Mouse (Mus musculus): ENCODE results near the gene Osbpl5. TPM values are rescaled to one million over a fixed set of nuclear protein-coding genes. Genes with fewer than 3 reads are reported as not detected.
"Not testable (repeated sequence)": the region's sequence is repeated elsewhere in the genome, so short reads cannot be mapped to it uniquely, and the experiment has no call there.

Osbpl5 gene
- polyA plus RNA-seq, 1 experiment = 23.1 TPM

DNA sequence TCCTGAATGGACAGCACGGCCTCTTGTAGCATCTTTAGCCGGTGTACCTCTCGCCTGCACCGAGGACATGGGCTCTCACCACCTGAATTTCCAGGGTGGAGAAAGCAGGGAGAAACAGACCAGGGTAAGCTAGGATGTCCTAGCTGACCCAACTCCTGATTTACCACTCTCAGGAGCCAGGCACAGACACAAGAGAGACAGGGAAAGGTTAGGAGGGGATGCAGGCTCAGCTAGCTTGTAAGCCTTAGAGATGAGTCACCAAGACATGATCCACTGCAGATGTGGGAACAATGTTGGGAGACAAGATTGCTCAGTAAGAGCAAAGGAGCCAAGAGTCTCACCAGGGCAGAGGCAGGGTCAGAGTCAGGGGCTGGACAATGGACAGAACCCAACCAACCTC lies 64.9 kb downstream of the Osbpl5 start:
- 95% methylated on average over 4 of the region's 4 CpGs for WGBS
- Histone ChIP-seq H3K4me1 (ENCODE audit: control insufficient read depth, insufficient read depth, insufficient read length, low read length) (no peaks in the 10 kb centered on the region), H3K36me3 (ENCODE audit: control insufficient read depth, insufficient read depth, low read length) (peaks cover 34% of the 10 kb centered on the region), H3K27me3 (ENCODE audit: control insufficient read depth, insufficient read depth, low read length) (no peaks in the 10 kb centered on the region), H3K4me3 (ENCODE audit: low read depth, low read length) (no peak overlapping the region), H3K27ac (ENCODE audit: insufficient read depth, low read depth, low read length) (no peak overlapping the region)
- no peak for TF ChIP-seq CTCF (IDR thresholded peaks at IDR 0.05; ENCODE audit: extremely low read depth, insufficient read length, insufficient replicate concordance, low read depth, low read length)
- no peak for TF ChIP-seq POLR2A (IDR thresholded peaks at IDR 0.05; ENCODE audit: low read depth, low read length)

DNA sequence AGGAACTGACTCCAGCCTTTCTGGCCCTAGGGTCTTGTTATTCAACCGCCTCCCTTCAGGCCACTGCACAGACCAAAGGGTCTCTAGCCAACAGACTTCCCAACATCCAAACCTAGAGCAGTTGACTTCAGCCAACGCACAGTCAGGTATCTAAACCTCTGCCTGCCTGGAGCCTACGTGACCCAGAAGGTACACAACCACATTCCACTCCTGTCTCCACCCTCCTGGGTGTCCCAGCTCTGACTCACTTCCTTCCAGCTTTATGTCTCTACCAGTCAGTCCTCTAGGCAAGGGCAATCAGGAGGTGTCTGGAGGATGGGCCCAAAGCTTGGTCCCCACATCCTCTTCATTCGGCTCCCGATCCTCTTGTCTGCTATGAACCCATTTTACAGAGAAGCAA lies 65.6 kb downstream of the Osbpl5 start:
- no peaks in the 10 kb centered on the region for H3K27me3 ChIP-seq (ENCODE audit: control insufficient read depth, insufficient read depth, low read length)
- no peak for TF ChIP-seq CTCF (IDR thresholded peaks at IDR 0.05; ENCODE audit: extremely low read depth, insufficient read length, insufficient replicate concordance, low read depth, low read length)
- TF ChIP-seq POLR2A (IDR thresholded peaks at IDR 0.05; ENCODE audit: low read depth, low read length) = no peak
- H3K27ac ChIP-seq (ENCODE audit: insufficient read depth, low read depth, low read length) = no peak overlapping the region
- no peaks in the 10 kb centered on the region for H3K4me1 ChIP-seq (ENCODE audit: control insufficient read depth, insufficient read depth, insufficient read length, low read length)
- H3K36me3 ChIP-seq (ENCODE audit: control insufficient read depth, insufficient read depth, low read length) = peaks cover 34% of the 10 kb centered on the region
- WGBS = 82% methylated on average over 5 of the region's 5 CpGs
- H3K4me3 ChIP-seq (ENCODE audit: low read depth, low read length) = no peak overlapping the region

DNA sequence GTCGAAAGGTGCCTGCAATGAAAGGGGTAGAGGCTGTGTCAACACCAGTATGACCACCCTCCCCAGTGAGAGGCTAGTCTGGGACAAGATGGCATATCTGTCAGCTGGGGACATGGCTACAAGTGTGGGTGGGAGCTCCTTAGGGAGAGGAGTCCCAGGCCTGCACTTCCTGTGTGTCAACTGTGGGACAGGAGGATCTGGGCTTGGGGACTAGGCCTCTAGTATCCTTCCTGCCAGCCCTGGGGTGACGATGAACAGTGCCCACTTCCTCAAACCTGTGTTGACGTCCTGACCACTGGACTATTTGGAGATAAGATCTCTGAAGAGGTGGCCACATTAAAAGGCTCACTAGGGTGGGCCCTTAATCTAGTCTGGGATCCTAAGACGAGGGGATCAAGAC lies 66.8 kb downstream of the Osbpl5 start:
- Histone ChIP-seq H3K36me3 (ENCODE audit: control insufficient read depth, insufficient read depth, low read length) (peaks cover 34% of the 10 kb centered on the region), H3K27me3 (ENCODE audit: control insufficient read depth, insufficient read depth, low read length) (no peaks in the 10 kb centered on the region), H3K27ac (ENCODE audit: insufficient read depth, low read depth, low read length) (no peak overlapping the region), H3K4me1 (ENCODE audit: control insufficient read depth, insufficient read depth, insufficient read length, low read length) (no peaks in the 10 kb centered on the region), H3K4me3 (ENCODE audit: low read depth, low read length) (no peak overlapping the region)
- WGBS = 81% methylated on average over 4 of the region's 4 CpGs
- TF ChIP-seq CTCF (IDR thresholded peaks at IDR 0.05; ENCODE audit: extremely low read depth, insufficient read length, insufficient replicate concordance, low read depth, low read length) (no peak), POLR2A (IDR thresholded peaks at IDR 0.05; ENCODE audit: low read depth, low read length) (no peak)

DNA sequence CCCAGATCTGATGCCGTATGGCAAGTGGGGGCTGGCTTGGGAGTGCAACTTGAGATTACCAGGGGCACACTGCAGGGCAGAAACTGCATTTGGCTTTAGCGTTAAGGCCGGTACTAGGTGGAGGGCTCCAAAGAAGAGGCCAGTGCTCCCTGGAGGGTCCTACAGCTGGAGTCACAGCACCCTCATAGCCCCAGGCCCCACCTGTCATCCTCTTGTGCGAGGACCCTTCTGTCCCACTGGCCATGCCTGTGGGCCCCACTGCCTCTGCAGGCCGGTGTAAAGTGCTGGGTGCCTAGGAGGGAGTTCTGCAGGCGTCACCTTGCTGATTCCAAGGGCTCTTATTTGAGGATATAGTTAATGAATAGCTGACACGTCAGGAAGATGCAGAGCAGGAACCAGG lies 67.3 kb downstream of the Osbpl5 start:
- WGBS = 85% methylated on average over 7 of the region's 7 CpGs
- Histone ChIP-seq H3K4me3 (ENCODE audit: low read depth, low read length) (no peak overlapping the region), H3K27ac (ENCODE audit: insufficient read depth, low read depth, low read length) (no peak overlapping the region), H3K36me3 (ENCODE audit: control insufficient read depth, insufficient read depth, low read length) (peaks cover 30% of the 10 kb centered on the region), H3K4me1 (ENCODE audit: control insufficient read depth, insufficient read depth, insufficient read length, low read length) (no peaks in the 10 kb centered on the region), H3K27me3 (ENCODE audit: control insufficient read depth, insufficient read depth, low read length) (no peaks in the 10 kb centered on the region)
- no peak for TF ChIP-seq CTCF (IDR thresholded peaks at IDR 0.05; ENCODE audit: extremely low read depth, insufficient read length, insufficient replicate concordance, low read depth, low read length)
- TF ChIP-seq POLR2A (IDR thresholded peaks at IDR 0.05; ENCODE audit: low read depth, low read length) = no peak

DNA sequence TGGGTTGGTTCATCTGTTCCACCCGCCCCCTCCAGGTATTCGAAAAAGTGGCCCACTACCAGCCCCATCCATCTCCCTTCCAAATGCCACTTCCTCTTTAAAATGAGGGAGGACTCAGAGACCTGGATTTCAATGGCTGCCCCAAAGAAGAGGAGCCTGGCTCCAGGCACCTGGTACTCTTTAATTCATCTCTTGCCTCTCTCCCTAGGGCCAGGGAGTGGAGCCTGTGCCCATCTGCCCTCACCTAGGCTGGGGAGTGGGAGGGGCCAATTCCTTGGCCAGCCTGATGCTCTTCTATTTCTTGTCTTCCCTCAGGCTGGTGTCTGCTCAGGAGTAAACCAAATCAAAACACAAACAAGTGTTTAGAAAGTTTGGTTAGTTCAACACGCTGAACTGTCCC lies 70.1 kb downstream of the Osbpl5 start:
- not testable (repeated sequence) for H3K4me1 ChIP-seq (ENCODE audit: control insufficient read depth, insufficient read depth, insufficient read length, low read length); H3K4me3 ChIP-seq (ENCODE audit: low read depth, low read length); H3K27me3 ChIP-seq (ENCODE audit: control insufficient read depth, insufficient read depth, low read length); H3K27ac ChIP-seq (ENCODE audit: insufficient read depth, low read depth, low read length)
- peaks cover 12% of the 10 kb centered on the region for H3K36me3 ChIP-seq (ENCODE audit: control insufficient read depth, insufficient read depth, low read length)
- WGBS = 78% methylated on average over 3 of the region's 3 CpGs

DNA sequence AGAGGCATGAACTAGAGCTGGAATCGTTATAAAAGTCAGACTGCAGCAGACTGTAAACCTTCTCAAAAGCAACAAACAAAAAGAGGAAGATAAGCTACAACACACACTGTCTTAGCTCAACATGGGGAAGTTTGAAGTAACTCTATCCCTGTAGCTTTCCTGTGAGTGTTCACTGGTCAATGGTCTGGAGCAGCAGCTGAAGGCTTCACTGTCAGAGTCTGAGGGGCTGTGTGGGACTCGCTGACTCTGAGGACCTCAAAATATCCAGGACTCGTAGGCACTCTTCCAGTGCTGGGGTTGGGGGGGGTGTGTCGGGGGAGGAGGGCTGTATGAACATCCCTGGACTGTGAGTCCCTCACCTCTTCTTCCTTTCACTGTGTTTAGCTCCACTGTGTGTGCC lies 70.6 kb downstream of the Osbpl5 start:
- not testable (repeated sequence) for H3K4me3 ChIP-seq (ENCODE audit: low read depth, low read length); H3K27me3 ChIP-seq (ENCODE audit: control insufficient read depth, insufficient read depth, low read length); H3K27ac ChIP-seq (ENCODE audit: insufficient read depth, low read depth, low read length); H3K36me3 ChIP-seq (ENCODE audit: control insufficient read depth, insufficient read depth, low read length); H3K4me1 ChIP-seq (ENCODE audit: control insufficient read depth, insufficient read depth, insufficient read length, low read length)
- 47% methylated on average over 4 of the region's 4 CpGs for WGBS

DNA sequence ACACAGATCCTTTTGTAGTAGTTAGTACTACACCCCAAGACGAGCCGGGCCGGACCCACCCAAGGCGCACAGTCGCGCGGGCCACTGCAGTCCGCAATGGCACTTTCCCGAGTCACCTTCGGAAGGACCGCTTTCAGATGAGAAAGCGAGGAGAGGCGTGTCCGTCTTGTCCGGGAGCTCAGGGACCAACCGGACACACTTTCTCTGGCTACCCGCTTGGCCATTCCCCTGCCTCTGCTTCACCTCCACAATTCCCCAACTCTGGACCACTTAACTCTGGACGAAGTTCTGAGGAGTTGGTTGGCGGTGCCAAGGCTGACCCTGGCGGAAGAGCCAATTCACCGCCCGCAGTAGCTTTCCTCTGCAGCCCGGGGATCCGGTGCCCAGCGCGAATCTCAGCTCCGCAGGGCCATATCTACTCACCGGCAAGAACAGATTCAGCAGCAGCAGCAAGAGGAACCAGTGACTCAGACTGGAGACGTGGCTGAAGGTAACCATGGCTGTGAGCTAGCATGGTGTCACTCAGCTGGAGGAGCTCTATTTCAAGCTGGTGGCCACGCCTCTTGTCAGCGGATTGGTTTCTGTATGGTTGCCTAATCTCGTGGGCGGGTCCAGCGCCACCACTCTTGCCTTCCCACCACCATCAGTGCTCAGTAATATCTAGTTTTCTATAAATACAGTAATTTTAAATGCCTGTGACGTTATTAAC lies 71.3 kb downstream of the Osbpl5 start, which contains the start of gene Tnfrsf23:
Tnfrsf23 (minus strand) TSS at position 514 of the 709 bp plus-strand sequence.
- Histone ChIP-seq H3K27me3 (ENCODE audit: control insufficient read depth, insufficient read depth, low read length) (no peaks in the 10 kb centered on the region), H3K4me3 (ENCODE audit: low read depth, low read length) (peak within 1 kb of the TSS; percentile 58), H3K36me3 (ENCODE audit: control insufficient read depth, insufficient read depth, low read length) (peaks cover 8% of the 10 kb centered on the region), H3K27ac (ENCODE audit: insufficient read depth, low read depth, low read length) (peak within 1 kb of the TSS; percentile 23; the same call in 1 of the 2 replicates), H3K4me1 (ENCODE audit: control insufficient read depth, insufficient read depth, insufficient read length, low read length) (no peaks in the 10 kb centered on the region)
- TF ChIP-seq CTCF (IDR thresholded peaks at IDR 0.05; ENCODE audit: extremely low read depth, insufficient read length, insufficient replicate concordance, low read depth, low read length) = no peak
- TF ChIP-seq POLR2A (IDR thresholded peaks at IDR 0.05; ENCODE audit: low read depth, low read length) = no peak; the same call in 1 of the 2 replicates
- WGBS = 2% methylated on average over 35 of the region's 35 CpGs

DNA sequence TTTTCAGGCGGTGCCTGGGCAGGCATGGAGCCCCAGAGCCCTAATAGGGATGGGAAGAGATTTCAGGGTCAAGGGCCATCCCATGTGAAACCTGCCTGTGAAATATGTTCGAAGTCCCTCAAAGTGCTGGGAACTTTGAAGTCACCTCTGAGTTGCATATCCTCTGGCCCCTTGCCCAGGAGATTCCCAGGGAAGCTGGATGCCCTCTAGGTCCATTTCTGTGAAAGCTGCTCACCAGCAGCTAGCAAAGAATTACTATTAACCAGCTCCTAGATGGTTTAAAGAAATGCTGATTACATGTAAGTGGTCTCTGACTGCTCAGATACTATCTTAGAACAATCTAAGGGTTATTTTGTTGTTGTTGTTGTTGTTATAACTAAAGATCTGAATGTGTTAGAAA lies 72.2 kb downstream of the Osbpl5 start:
- WGBS = 52% methylated on average over 2 of the region's 2 CpGs
- not testable (repeated sequence) for H3K27me3 ChIP-seq (ENCODE audit: control insufficient read depth, insufficient read depth, low read length); H3K27ac ChIP-seq (ENCODE audit: insufficient read depth, low read depth, low read length); H3K36me3 ChIP-seq (ENCODE audit: control insufficient read depth, insufficient read depth, low read length); H3K4me3 ChIP-seq (ENCODE audit: low read depth, low read length); H3K4me1 ChIP-seq (ENCODE audit: control insufficient read depth, insufficient read depth, insufficient read length, low read length)

Measured in small intestine, adult 2 months (tissue).